Mouse (Mus musculus): ENCODE measurements around the gene Letmd1.
"Not testable (repeated sequence)": the region's sequence is repeated elsewhere in the genome, so short reads cannot be mapped to it uniquely, and the experiment has no call there.

Gene Letmd1

DNA sequence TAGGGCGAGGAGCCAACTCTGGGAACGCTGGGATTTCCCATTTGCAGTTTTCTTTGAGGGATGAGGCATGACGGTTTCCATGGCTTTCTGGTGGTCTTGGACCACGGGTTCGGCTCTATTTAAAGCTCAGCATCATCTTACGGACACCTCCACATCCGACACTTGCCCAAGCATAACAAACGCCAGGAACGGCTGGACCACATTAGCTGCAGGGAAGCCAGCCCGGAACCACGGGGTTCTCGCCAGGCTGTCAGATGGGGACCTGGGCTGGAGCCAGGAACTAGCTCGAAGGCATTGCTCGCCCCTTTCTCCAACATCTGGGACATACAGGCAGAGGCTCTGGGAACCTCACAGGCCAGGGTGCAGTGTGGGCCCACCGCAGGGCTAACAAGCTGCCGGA, 17.6 kb upstream of the Letmd1 start:
- DNase-seq (ENCODE audit: low read depth, low spot score) = peak; percentile 59

DNA sequence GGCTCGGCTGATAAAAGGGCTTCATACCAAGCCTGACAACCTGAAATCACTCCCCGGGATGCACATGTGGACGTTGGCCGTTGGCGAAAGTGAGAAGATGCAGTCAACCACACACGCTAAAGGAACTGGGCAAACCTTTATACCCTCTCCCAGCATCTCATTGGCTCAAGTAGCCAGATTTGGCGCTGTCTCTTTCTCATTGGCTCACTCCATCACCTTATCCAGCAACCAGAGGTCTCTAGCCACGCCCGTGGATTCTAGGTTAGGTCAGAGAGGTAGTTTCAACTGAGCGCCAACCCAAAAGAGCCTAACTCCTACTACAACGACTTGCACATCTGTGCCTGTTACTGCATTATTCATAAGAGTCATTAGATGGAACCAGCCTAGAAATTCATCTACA, 16.3 kb upstream of the Letmd1 start:
- no peak for DNase-seq (ENCODE audit: low read depth, low spot score)

DNA sequence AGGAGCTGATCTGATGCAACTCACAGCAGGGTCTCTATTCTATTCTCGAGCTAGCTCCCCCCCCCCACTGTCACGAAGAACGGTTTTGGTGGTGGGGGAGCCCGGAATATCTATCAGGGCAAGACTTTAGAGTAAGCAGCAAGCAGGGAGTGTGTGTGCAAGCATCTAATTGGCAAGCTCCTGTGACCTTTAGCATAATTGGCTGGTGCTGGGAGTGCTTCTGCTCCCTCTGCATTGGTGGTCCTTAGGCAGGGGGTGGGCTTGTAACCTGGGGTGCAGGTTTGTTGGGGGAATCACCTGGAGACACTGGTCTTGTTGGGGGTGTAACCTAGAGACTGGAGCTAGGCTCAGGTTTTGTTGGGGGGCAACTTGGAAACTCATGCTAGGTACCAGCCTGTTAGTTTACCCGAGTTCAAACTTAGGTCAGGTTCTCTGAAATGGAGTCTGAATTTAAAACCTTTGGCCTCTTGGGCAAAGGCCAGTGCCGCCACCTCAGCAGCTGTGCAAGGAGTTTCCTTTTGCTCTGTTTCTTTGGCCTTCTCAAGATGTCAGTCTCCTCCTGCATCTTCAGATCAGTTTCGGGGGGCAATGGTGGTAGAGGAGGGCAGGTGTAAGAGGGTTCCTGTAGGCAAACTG, 12.3 kb upstream of the Letmd1 start:
- no peak for DNase-seq (ENCODE audit: low read depth, low spot score)

DNA sequence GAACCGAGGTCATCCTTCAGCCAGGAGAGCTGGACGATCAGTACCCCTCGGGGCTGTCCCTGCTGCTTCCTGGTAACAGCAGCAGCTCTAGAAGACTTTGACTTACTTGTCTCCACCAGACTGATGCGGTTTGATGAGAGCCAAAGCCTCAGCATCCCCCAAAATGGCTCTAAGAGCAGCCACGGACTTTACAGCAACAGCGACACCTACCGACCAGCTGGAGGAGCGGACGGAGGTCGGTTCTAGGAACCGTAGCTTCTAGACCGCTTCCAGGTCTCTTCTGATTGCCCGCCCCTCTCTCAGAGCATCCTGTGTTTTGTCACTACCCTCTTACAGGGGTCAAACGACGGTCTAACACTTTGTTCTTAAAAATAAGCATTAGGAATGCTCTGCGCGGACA, 11.5 kb upstream of the Letmd1 start:
- DNase-seq (ENCODE audit: low read depth, low spot score) = peak; percentile 90

DNA sequence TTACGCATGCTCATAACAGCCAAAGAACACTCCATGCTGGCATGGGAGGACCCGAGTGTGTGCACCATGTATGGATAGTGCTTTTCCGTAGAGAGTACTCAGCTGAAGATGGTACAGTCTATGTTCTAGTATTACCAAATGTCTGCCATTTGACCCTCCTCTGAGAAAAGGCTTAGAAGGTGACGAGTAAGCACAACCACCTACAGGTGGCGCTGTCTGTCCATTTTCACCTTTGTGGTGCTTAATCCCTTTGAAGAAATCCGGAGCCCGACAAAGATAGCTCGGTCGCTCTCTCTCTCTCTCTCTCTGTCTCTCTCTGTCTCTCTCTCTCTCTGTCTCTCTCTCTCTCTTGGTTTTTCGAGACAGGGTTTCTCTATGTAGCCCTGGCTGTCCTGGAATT, 10.8 kb upstream of the Letmd1 start:
- peak; percentile 82 for DNase-seq (ENCODE audit: low read depth, low spot score)

DNA sequence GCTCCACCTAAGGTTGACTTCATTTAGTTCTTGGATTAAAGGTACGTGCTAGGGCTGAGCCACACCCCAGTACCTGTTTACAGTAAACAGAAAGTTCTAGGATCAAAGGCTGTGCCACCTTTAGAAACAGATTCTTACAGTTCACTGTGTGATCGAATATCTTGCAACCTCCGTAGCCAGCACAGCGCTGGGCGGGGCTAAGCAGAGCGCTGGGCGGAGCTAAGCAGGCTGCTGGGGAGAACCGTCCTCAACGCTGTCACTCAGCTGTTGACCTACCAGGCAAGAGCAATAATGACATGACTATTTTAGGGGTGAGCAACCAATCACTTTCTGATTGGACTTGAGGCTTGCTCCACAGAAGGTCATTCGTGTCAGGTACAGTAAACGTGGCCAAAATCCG, 7.9 kb upstream of the Letmd1 start:
- DNase-seq (ENCODE audit: low read depth, low spot score) = no peak

DNA sequence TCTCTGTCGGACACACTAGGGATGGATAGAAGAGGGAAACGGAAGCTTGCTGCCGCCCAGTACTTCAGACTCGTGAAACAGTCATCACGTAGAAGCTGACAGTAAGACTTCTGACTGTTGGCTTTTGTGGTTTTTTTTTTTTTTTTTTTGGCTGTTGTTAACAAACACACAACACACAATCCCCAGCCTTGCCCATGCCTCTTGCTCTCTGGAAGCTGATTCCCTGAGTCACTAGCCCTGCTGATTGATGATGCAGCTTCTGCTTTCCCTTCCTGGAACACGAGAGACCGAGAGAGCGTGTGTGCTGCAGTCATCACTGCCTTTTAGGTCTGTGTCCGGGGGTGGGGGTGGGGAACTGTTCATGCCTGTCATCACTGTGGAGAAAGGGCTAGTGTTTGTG, 7.2 kb upstream of the Letmd1 start:
- peak; percentile 64 for DNase-seq (ENCODE audit: low read depth, low spot score)

DNA sequence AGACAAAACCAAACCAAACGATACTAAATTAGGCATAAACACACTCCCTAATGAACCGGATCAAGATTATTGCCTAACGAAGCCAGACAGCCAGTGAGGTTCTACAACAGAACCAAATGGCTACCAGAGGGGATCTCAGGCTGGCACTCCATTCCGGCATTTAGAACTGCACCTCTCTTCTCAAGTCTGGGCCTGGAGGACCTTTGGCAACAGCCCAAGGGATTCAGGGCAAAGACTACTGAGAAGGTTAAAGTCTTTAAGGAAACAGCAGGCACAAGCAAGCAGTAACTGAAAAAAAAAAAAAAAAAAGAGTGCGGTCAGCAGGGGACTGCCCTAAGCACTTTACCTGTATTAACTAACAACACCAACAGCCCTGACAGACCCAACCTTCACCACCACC, 6.7 kb upstream of the Letmd1 start:
- DNase-seq (ENCODE audit: low read depth, low spot score) = peak; percentile 7

DNA sequence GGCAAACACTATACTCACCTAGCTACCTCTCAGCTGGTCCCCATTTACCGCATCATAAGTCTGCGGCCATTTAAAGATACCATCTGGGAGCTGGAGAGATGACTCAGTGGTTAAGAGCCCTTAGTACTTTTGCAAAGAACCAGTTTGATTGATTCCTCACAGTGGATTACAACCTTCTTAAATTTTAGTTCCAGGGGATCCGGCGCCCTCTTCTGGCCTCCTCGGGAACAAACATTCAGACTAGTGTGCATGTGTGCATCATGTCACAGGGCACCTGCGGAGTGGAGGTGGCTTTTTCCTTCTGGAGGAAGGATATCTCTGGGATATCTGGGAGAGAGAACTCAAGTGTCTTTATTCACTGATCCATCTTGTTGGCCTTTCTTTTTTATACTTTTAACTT, 5.1 kb upstream of the Letmd1 start:
- DNase-seq (ENCODE audit: low read depth, low spot score) = peak; percentile 86

DNA sequence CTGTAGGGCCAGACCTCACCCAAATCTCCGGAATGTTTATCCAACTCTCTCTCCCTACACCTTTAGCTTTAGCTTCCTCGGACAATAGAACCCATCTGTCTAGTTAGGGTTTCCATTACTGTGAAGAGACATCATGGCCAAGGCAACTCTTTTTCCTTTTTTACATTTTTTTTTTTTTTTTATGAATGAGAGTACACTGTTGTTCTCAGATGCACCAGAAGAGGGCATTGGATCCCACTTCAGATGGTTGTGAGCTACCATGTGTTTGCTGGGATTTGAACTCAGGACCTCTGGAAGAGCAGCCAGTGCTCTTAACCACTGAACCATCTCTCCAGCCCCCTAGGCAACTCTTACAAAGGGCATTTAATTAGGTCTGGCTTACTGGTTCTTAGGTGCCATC, 3.4 kb upstream of the Letmd1 start:
- DNase-seq (ENCODE audit: low read depth, low spot score) = peak; percentile 40

DNA sequence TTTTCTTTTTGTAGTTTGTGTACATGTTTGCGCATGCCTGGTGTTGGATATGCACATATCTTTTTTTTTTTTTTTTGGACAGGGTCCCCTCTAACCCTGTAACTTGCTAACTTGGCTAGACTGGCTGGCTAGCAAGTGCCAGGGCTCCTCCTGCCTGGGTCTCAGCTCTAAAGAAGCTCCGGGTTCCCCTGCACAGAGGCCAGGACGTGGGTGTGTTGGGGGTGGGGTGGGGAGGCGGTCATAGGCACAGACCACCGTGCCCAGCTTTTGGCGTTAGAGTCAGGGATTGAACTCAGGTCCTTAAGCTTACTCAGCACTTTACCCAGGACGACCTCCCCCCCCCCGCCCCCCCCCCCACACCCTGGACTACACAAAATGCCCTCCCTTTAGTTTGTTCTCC, 1.1 kb upstream of the Letmd1 start:
- no peak for DNase-seq (ENCODE audit: low read depth, low spot score)

DNA sequence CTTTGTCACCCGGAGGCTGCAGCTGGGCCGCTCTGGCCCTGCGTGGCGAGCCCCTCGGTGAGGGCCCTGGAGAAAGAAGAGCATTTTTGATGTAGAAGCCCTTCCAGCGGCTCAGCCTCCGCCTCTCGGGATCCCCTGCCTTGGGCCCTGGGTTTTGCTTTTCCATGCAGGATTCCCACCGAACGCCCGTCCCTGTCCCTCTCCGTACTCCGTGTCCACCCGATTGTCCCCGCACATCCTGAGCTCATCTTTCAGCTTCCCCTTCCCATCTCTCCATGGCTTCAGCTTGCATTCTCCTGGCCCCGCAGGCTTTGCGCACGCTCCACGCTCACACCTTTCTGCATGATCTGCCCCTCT, 344 bp downstream of the Letmd1 start:
- no peak for DNase-seq (ENCODE audit: low read depth, low spot score)

DNA sequence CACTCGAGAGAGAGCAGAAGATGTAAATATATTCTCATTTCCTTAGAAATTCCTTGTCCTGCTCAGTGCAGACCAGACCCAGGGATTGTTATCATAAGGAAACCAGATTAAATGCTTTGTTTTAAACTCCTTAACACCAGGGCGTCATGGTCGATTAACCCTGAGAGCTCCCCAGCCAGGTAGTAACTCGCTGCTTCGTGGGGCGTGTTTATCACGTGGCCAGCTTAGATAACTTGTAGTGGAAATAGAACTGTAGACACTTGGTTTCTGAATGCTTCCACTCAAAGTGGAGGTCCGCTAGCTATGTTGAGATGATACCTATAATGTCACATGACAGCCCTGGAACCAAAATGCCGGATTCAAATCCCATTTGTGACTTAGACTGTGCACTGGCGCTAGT, 1.2 kb downstream of the Letmd1 start:
- no peak for DNase-seq (ENCODE audit: low read depth, low spot score)

DNA sequence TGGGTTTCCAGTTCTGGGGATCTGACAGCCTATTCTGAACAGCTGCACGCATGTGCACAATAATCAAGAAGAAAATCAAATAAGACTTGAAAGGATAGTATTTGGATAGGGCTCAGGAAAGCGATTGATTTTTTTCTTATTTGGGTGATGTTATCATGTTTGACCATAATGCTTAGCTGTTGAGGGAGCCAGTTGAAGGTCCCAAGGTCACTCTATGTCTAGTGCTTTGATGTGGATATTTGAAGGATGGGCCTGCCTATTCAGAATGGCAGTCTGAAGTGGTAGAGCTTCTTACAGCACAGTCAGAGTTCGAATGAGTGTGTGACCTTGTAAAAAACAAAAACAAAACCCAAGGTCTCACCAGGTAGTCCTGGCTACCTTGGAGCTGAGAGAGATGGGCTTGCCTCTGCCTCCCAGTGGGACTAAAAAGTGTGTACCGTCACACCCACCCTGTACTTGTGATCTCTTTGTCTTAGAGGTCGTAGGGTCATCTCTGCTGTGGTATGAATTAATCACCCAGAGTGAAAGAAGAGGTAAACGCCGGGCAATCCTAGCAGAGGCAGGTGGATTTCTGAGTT, 5.2 kb downstream of the Letmd1 start:
- no peak for DNase-seq (ENCODE audit: low read depth, low spot score)

DNA sequence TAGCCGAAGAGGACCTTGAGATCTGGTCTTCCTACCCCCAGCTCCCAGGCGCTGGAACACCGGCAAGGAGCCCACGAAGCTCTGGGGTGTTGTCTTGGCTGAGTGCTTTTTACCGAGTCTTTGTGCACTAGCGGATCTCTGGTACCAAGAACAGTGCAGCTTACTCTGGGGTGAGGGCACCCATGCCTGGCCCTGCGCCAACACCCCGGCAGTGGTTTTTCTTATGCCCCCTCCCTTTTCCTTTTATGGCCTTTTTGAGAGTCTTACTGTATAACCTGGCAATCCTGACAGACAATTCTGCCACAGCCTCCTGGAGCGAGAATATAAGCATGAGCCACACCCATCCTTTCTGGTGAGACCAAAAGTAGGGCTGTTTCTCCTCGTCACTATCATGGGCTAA, 9.5 kb downstream of the Letmd1 start:
- no peak for DNase-seq (ENCODE audit: low read depth, low spot score)

DNA sequence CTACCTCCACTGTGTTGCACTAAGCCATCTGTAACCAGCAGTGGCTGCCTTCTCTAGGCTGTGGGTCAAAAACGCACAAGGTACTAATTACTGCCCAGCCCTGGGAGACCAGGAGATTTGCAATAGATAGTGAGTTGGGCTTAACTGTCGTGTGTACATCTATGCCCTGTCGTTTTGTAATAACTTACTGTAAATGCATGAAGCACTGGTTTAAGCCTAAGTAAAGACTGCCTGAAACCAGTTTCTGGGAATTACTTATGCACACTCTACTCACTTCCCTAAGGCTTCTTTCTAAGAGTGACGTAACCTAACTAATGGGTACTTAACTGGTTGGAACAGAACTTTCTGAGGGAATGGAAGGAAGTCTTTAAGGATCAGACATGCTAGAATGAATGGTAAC, 10.1 kb downstream of the Letmd1 start:
- no peak for DNase-seq (ENCODE audit: low read depth, low spot score)

DNA sequence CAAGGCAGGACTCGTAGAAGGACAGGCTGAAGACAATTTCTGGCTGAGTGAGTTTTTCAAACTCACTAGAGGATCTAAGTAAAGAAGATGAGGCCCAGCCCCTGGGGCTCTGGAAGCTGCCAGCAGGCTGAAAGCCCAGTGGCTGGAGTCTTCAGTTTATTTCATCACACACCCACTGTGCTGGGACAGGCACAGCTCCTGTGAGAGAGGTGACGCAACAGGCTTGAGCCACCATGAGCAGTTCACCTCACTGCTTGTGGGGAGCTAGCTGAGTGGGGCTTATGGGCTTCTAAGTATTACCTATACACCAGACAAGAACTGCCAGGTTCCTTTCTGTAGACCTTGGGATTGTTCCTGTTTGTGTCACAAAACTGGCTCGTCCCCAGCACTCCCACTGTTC, 16.8 kb downstream of the Letmd1 start:
- DNase-seq (ENCODE audit: low read depth, low spot score) = peak; percentile 36

DNA sequence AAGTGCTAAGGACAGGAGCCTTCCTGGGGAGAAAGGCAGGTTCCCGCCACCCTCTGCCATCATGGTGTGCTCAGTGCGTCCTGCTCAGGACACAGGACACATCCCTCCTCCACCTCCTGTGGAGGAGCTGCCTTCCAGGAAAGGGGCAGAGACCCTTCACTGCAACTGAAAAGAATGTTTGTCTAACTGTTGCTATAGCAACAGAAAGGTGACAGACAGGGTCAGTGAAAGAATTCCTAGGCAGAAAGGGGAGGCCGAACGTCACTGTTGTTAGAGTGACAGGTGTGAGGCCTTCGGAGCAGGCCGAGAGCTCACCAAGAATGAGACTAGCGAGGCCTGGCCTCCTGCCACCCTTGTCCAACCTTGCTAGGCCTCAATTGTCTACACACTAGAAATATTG, 17.6 kb downstream of the Letmd1 start:
- no peak for DNase-seq (ENCODE audit: low read depth, low spot score)

DNA sequence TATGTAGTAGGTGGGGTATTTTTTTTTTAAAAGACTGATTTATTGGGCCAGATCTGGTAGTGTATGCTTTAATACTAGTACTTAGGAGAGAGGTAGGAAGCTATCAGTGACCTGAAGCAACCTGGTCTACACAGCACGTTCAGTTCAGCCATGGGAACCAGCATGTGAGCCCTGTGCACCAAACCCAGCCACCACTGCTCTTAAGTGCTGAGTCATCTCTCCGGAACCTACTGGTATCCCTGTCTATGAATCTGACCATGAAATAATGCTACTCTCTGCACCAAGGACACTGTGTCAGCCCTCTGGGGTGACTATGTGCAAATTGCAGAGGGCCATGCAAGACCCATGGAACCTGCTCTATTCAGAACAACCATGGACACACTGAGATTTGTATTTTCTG, 18.2 kb downstream of the Letmd1 start:
- DNase-seq (ENCODE audit: low read depth, low spot score) = peak; percentile 27

DNA sequence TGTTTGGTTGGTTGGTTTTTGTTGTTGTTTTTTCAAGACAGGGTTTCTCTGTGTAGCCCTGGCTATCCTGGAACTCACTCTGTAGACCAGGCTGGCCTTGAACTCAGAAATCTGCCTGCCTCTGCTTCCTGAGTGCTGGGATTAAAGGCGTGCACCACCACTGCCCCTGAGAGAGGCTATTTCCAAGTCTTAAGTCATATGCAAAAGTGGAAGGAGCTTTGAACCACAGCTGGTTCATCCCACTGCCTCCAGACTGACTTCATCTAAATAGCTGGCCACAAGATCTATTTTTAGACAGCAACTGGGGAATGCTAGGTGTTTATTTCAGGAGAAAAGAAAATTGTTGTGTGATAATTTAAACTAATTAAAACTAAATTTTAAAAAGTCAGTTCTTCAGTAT, 19.5 kb downstream of the Letmd1 start:
- DNase-seq (ENCODE audit: low read depth, low spot score) = not testable (repeated sequence)

DNA sequence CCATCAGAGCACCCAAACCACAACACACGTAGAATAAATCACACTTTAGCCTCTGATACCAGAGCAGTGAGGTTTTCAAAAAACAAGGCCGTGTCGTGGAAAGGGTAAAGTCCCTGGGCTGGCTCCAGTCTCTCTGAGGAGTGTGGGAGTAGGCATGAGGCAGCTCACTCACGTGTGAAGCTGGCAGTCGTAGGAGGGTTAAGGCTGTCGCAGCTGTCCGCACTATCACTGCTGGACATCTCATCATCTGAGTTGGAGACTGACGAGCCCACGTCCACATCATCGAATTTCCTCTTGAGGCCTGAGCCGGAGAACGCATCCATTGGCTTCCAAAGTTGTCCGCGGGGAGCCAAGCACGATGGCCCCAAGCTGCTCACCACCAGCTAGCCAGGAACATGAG, 20.4 kb downstream of the Letmd1 start:
- no peak for DNase-seq (ENCODE audit: low read depth, low spot score)

DNA sequence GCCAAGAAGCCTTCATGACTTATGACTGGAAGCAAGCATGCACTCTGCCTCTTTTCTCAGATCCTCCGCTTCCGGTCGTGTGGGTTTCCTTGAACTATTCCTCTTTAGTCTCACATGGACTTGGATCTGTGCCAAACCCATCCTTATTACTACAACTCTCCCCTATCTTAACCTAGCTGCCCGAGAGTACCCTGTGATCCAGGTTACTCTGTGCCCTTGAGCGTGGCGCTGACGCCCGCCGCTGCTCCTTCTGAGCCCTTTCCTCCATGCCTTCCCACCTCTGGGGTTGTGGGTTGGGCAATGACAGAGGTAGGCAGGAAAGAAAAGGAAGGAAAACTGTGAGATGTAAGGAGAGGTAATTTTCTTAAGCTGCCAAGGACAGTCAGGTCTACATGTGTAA, 23.1 kb downstream of the Letmd1 start:
- no peak for DNase-seq (ENCODE audit: low read depth, low spot score)

DNA sequence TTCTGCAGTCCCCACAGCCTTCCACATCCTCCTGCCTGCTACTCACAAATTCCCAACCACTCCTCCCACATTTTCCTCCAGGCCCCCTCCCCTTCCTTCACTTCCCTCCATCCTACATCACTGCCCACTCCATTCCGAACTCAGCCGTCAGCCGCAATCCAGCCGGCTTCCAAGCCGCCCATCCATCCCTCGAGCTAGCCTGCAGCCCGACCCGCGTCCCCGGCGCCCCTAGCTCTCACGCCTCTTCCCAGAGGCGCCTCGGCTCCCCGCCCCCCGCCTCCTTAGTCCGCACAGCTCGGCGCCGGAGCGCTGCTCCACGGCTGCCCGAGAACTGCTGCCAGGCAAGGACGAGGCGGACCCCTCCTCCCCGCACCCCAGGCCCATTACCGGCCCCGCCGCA, 25.8 kb downstream of the Letmd1 start:
- peak; percentile 60 for DNase-seq (ENCODE audit: low read depth, low spot score)

DNA sequence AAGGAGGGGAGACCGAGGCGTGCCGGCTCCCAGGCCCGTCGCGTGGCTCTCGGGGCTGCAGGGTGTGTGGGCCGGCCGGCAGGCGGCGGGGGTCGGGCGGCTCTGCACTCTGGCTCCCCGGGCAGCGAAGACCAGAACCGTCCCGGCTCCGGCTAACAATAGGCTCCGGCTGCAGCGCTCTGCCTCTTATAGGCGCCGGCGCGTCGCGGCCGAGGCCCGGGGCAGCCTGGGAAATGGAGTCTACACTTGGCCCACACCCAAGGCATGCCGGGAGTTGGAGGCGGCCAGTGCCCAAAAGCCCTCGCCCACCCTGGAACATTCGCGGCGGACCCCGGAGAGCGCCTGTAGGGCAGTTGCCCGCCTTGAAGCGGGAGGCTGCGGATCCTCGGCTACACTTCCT, 26.3 kb downstream of the Letmd1 start, which contains the start of gene Csrnp2:
Csrnp2 (minus strand) TSS at position 387 of the 400 bp plus-strand sequence.
- DNase-seq (ENCODE audit: low read depth, low spot score) = peak; percentile 87
